Mouse (Mus musculus) gastrocnemius, postnatal 4 days (tissue): ENCODE results near the gene Gsg1. TPM values are rescaled to one million over a fixed set of nuclear protein-coding genes. Genes with fewer than 3 reads are reported as not detected.
A peak's percentile ranks its signal among the peaks of the same experiment; 100 is the strongest.

ENCODE experiments used
- DNase-seq, 2 experiments: peaks; one replicate each; pipeline ENCODE4 v3.0.0; 2021 to 2022; ENCODE audit warnings: low spot score in 2 of 2, mixed read lengths in 2 of 2
- long read RNA-seq, 2 experiments: library from polyadenylated mRNA; stranded (forward); transcript quantifications; one replicate each; pipeline ENCODE4 v2.0.0; 2021
- total RNA-seq, 2 experiments: library from RNA; stranded (reverse); gene quantifications; 2 replicates each; pipeline ENCODE4 v1.2.3; 2021

The Gsg1 gene
- total RNA-seq: 1 to 10 TPM in 1 of 2 experiments, under 1 TPM in 1; 0.78 to 1.1 TPM
- long read RNA-seq, experiment 1, partial matches to known transcripts: 1 of 1 reads
- long read RNA-seq, experiment 1, other reads (novel, unspliced or antisense): 0 of 1 reads
- long read RNA-seq, experiment 2, partial matches to known transcripts: 1 of 1 reads
- long read RNA-seq, experiment 2, other reads (novel, unspliced or antisense): 0 of 1 reads

GRCm38 (mm10) chr6:135254153-135254552 is at the start of gene Gsg1:
Gene Gsg1, minus strand, starts transcription at chr6:135254351.
- no peak for DNase-seq

GRCm38 (mm10) chr6:135302421-135303125 is 48.4 kb upstream of the Gsg1 start:
- DNase-seq: no peak

- DNase-seq: no peak
Measured at GRCm38 (mm10) chr6:135300469-135300868, 46.3 kb upstream of the Gsg1 start.

GRCm38 (mm10) chr6:135299024-135299550 is 44.9 kb upstream of the Gsg1 start:
- no peak for DNase-seq

GRCm38 (mm10) chr6:135297570-135297969 is 43.4 kb upstream of the Gsg1 start:
- peak in 1 of 2 experiments; percentile 22 for DNase-seq

- DNase-seq: peak in 1 of 2 experiments; percentile 46
Measured at GRCm38 (mm10) chr6:135296267-135296666, 42.1 kb upstream of the Gsg1 start.

- DNase-seq: peak in 1 of 2 experiments; percentile 15
Measured at GRCm38 (mm10) chr6:135295082-135295861, 41.1 kb upstream of the Gsg1 start.

- no peak for DNase-seq
Measured at GRCm38 (mm10) chr6:135294150-135294549, 40.0 kb upstream of the Gsg1 start.

GRCm38 (mm10) chr6:135292391-135292790 is 38.2 kb upstream of the Gsg1 start:
- no peak for DNase-seq

GRCm38 (mm10) chr6:135279856-135280255 is 25.7 kb upstream of the Gsg1 start:
- DNase-seq: no peak

GRCm38 (mm10) chr6:135279286-135279685 is 25.1 kb upstream of the Gsg1 start:
- DNase-seq: no peak

GRCm38 (mm10) chr6:135278302-135278701 is 24.2 kb upstream of the Gsg1 start:
- DNase-seq: no peak

- DNase-seq: no peak
Measured at GRCm38 (mm10) chr6:135276474-135277295, 22.5 kb upstream of the Gsg1 start.

- DNase-seq: no peak
Measured at GRCm38 (mm10) chr6:135275231-135275630, 21.1 kb upstream of the Gsg1 start.

GRCm38 (mm10) chr6:135273066-135273465 is 18.9 kb upstream of the Gsg1 start:
- no peak for DNase-seq

- no peak for DNase-seq
Measured at GRCm38 (mm10) chr6:135271761-135272160, 17.6 kb upstream of the Gsg1 start.

GRCm38 (mm10) chr6:135269626-135270025 is 15.5 kb upstream of the Gsg1 start:
- no peak for DNase-seq

GRCm38 (mm10) chr6:135268392-135268791 is 14.2 kb upstream of the Gsg1 start:
- no peak for DNase-seq

GRCm38 (mm10) chr6:135267221-135267620 is 13.1 kb upstream of the Gsg1 start:
- DNase-seq: no peak

GRCm38 (mm10) chr6:135266056-135266455 is 11.9 kb upstream of the Gsg1 start:
- no peak for DNase-seq

GRCm38 (mm10) chr6:135264136-135264535 is 10.0 kb upstream of the Gsg1 start:
- DNase-seq: no peak
